Mouse (Mus musculus): ENCODE measurements around the gene Slc16a1. TPM values are rescaled to one million over a fixed set of nuclear protein-coding genes. Genes with fewer than 3 reads are reported as not detected.
"Not testable (repeated sequence)": the region's sequence is repeated elsewhere in the genome, so short reads cannot be mapped to it uniquely, and the experiment has no call there.

The Slc16a1 gene
- polyA plus RNA-seq, 1 experiment from 2014 or later = 44.6 TPM

DNA sequence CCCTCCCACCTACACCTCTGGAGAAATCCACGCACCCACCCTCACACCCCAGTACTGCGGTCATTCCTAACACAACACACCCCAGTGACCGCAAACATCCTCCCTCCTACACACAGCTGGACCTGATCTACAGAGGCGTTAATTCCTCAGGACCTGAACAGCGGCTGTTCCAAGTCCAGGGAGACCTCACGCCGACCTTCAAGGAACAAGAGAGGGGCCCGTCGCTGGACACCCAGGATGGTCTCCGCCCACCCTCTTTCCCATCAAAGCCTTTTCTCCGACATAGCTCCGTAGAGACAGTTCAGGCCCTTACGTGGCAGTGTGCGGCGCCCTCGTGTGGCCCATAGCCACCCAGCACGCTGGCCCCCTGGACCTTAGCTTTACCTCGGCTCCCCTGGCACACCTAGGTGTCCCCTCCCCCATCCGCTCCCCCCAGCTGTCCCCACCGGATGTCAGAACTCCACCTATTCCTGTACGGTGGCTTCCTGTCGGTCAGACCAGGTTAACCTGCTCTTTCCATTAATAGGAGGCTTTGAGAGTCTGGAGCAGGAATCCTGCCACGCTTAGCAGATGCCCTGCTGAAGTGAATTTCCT, 36.9 kb downstream of the Slc16a1 start:
- 2% methylated on average over 23 of the region's 23 CpGs for WGBS
- no peak overlapping the region; the same call in 1 of the 2 replicates for H3K27ac ChIP-seq
- H3K4me3 ChIP-seq (replicated peaks) = peak overlapping the region; percentile 41
- peak overlapping the region; percentile 73 for H3K4me2 ChIP-seq
- 0 out of 2 replicates have a peak, but pooled peaks cover 4% of the 10 kb centered on the region for H3K9me3 ChIP-seq
- no peaks in the 10 kb centered on the region for H3K36me3 ChIP-seq
- ATAC-seq (ENCODE audit: insufficient number of reproducible peaks, insufficient read depth, low FRiP score, low TSS enrichment, low read depth) = peak; percentile 74
- peaks cover 34% of the 10 kb centered on the region for H3K4me1 ChIP-seq (replicated peaks)
- peak overlapping the region; percentile 52 for H3K9ac ChIP-seq (replicated peaks)
- H3K27me3 ChIP-seq = no peaks in the 10 kb centered on the region

DNA sequence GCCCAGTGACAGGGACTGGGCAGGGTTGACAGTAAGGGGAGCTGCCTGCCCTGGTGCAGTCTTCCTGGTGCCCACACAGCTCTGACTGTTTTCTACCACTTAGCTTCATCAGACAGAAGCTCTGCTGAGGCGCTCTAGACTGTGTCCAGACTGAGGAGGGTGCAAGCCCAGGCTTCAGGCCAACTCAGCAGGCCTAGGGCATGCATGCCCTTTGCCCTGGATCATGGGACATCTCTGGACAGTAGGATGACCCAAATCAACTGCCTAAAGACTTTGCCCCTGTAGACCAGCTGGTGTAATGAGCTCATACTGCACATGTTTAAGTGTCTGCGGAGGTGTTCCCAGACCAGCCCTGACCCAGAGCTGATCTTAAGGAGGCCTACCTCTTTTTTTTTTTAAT, 39.3 kb downstream of the Slc16a1 start:
- H3K9ac ChIP-seq (replicated peaks) = no peak overlapping the region
- no peak overlapping the region for H3K4me2 ChIP-seq
- H3K4me1 ChIP-seq (replicated peaks) = peaks cover 16% of the 10 kb centered on the region
- H3K27ac ChIP-seq = no peak overlapping the region
- WGBS = 96% methylated on average over 2 of the region's 2 CpGs
- H3K4me3 ChIP-seq (replicated peaks) = no peak overlapping the region
- no peaks in the 10 kb centered on the region for H3K27me3 ChIP-seq
- 0 out of 2 replicates have a peak, but pooled peaks cover 6% of the 10 kb centered on the region for H3K9me3 ChIP-seq
- H3K36me3 ChIP-seq = no peaks in the 10 kb centered on the region
- ATAC-seq (ENCODE audit: insufficient number of reproducible peaks, insufficient read depth, low FRiP score, low TSS enrichment, low read depth) = no peak

DNA sequence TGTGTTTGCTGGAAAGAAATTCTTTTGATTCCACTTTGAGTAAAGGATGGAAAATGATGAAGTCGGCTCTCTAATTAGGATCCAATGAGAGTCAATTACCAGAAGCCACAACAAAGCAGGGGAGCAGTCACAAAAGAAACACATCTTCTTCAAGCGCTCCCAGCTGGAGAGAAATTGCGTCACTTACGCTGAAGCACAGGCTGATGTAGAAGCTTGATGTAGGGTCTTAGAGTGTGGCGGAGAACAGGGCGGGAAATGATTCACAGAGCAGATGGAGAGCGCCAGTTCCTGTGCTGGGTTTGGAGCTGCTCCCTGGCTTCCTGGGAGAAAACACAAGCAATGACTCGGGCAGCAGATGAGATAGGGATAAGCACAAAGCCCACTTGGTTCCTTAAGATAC, 40.4 kb downstream of the Slc16a1 start:
- H3K36me3 ChIP-seq = no peaks in the 10 kb centered on the region
- H3K4me1 ChIP-seq (replicated peaks) = peaks cover 16% of the 10 kb centered on the region
- H3K4me2 ChIP-seq = no peak overlapping the region
- H3K9me3 ChIP-seq = 0 out of 2 replicates have a peak, but pooled peaks cover 6% of the 10 kb centered on the region
- no peak for ATAC-seq (ENCODE audit: insufficient number of reproducible peaks, insufficient read depth, low FRiP score, low TSS enrichment, low read depth)
- H3K9ac ChIP-seq (replicated peaks) = no peak overlapping the region
- H3K27me3 ChIP-seq = no peaks in the 10 kb centered on the region
- WGBS = 90% methylated on average over 8 of the region's 8 CpGs
- no peak overlapping the region for H3K4me3 ChIP-seq (replicated peaks)
- H3K27ac ChIP-seq = no peak overlapping the region

- ATAC-seq (ENCODE audit: insufficient number of reproducible peaks, insufficient read depth, low FRiP score, low TSS enrichment, low read depth) = peak; percentile 63; the same call in 1 of the 2 replicates
- WGBS = 60% methylated on average over 11 of the region's 11 CpGs
- Histone ChIP-seq H3K4me3 (replicated peaks) (no peak overlapping the region), H3K27me3 (no peaks in the 10 kb centered on the region), H3K9me3 (0 out of 2 replicates have a peak, but pooled peaks cover 6% of the 10 kb centered on the region), H3K4me1 (replicated peaks) (no peaks in the 10 kb centered on the region), H3K4me2 (no peak overlapping the region), H3K27ac (no peak overlapping the region), H3K36me3 (no peaks in the 10 kb centered on the region), H3K9ac (replicated peaks) (no peak overlapping the region)
Observed at GRCm38 (mm10) chr3:104682671-104683504, 44.4 kb downstream of the Slc16a1 start.

GRCm38 (mm10) chr3:104700751-104701335, 62.4 kb downstream of the Slc16a1 start:
- H3K4me3 ChIP-seq (replicated peaks) = no peak overlapping the region
- H3K9ac ChIP-seq (replicated peaks) = no peak overlapping the region
- no peak overlapping the region for H3K4me2 ChIP-seq
- no peaks in the 10 kb centered on the region for H3K36me3 ChIP-seq
- peak; percentile 63 for ATAC-seq (ENCODE audit: insufficient number of reproducible peaks, insufficient read depth, low FRiP score, low TSS enrichment, low read depth)
- no peaks in the 10 kb centered on the region for H3K4me1 ChIP-seq (replicated peaks)
- WGBS = 6% methylated on average over 23 of the region's 23 CpGs
- H3K27ac ChIP-seq = no peak overlapping the region
- no peaks in the 10 kb centered on the region for H3K9me3 ChIP-seq
- no peaks in the 10 kb centered on the region for H3K27me3 ChIP-seq

- Histone ChIP-seq H3K9me3 (no peaks in the 10 kb centered on the region), H3K27me3 (no peaks in the 10 kb centered on the region), H3K4me1 (replicated peaks) (no peaks in the 10 kb centered on the region), H3K36me3 (no peaks in the 10 kb centered on the region), H3K4me3 (replicated peaks) (no peak overlapping the region), H3K27ac (no peak overlapping the region), H3K9ac (replicated peaks) (no peak overlapping the region), H3K4me2 (no peak overlapping the region)
- ATAC-seq (ENCODE audit: insufficient number of reproducible peaks, insufficient read depth, low FRiP score, low TSS enrichment, low read depth) = no peak
- WGBS = 89% methylated on average over 1 of the region's 1 CpGs
Observed at GRCm38 (mm10) chr3:104701761-104702160, 63.3 kb downstream of the Slc16a1 start.

DNA sequence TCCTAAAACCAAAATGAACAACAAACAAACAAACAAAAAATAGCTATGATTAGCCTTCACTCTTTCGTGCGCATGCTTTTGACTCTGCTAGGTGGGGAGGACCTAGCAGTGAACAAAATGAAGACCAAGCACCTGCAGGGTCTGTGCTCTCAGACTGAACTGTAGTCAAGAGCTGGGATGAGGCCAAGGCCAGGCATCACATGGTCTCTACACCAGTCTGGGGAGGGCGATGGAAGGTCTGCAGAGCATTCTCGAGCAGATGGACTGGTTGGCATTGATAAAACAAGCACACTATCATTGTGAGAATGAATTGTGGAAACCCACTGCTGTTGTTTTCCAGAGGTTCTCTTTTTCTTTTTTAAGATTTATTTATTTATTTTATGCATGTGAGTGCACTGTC, 65.5 kb downstream of the Slc16a1 start:
- H3K27ac ChIP-seq = no peak overlapping the region
- peaks cover 3% of the 10 kb centered on the region; the same call in 1 of the 2 replicates for H3K4me1 ChIP-seq (replicated peaks)
- H3K4me2 ChIP-seq = no peak overlapping the region
- 94% methylated on average over 4 of the region's 4 CpGs for WGBS
- no peaks in the 10 kb centered on the region for H3K9me3 ChIP-seq
- no peaks in the 10 kb centered on the region for H3K27me3 ChIP-seq
- ATAC-seq (ENCODE audit: insufficient number of reproducible peaks, insufficient read depth, low FRiP score, low TSS enrichment, low read depth) = no peak
- H3K9ac ChIP-seq (replicated peaks) = no peak overlapping the region
- no peaks in the 10 kb centered on the region for H3K36me3 ChIP-seq
- no peak overlapping the region for H3K4me3 ChIP-seq (replicated peaks)

DNA sequence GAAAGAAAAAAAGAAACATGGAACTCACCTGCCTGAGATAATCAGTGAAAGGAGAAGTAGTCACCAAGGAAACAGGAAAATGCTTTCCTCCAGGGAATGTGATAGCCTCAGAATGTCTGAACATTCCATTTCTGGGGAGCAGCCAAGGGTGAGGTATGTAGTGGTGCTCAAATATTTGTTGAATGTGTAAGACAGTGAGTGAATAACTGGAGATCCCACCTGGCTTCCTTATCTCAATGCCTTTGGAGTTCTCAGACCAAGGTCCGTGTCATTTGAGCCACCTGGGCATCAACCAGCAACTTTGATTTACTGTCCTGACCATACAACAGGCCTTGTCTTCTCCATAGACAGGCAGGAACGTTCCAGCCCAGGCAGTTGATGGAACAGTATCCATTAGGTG, 68.0 kb downstream of the Slc16a1 start:
- no peak for ATAC-seq (ENCODE audit: insufficient number of reproducible peaks, insufficient read depth, low FRiP score, low TSS enrichment, low read depth)
- H3K27me3 ChIP-seq = no peaks in the 10 kb centered on the region
- H3K9me3 ChIP-seq = no peaks in the 10 kb centered on the region
- peaks cover 3% of the 10 kb centered on the region; the same call in 1 of the 2 replicates for H3K4me1 ChIP-seq (replicated peaks)
- H3K4me3 ChIP-seq (replicated peaks) = no peak overlapping the region
- no peaks in the 10 kb centered on the region for H3K36me3 ChIP-seq
- H3K27ac ChIP-seq = no peak overlapping the region
- no peak overlapping the region for H3K9ac ChIP-seq (replicated peaks)
- WGBS = 81% methylated on average over 2 of the region's 2 CpGs
- no peak overlapping the region for H3K4me2 ChIP-seq

DNA sequence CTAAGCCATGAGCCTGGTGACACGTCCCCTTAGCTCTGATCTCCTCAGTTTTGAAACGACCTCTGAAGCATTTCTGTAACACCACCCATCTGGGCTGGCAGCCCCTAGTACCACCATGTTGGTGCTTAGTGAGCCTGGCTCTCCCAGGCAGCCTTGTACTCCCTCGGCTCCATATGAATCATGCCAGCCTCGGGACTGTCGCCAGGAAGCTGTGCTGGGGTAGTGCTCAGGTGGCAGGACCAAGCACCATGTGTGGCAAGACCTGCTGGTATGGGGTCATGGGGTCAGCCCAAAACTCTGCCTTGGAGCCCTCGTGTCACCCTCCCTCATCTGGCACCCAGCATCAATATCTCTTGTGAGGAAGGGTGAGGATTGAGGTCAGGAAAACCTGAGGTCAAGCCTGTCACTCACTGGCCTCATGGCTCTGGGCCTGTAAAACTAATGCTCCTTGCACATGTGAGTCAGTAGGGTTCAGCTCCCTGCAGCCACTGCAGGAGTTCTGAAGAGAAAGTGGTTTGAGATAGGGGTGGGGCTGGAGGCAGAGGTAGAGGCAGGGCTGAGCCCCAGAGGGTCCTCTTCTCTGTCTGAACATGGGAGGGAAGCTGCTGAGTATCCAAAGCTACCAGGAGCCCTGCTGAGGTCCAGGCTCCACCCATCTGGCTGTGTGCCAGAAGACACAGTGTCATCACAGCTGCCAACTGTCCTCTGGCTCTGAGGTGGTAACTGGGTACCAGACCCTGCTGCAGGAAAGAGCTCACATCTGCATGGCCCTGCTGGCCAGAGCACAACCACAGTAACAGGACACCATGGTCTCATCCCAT, 68.7 kb downstream of the Slc16a1 start:
- WGBS = 65% methylated on average over 6 of the region's 6 CpGs
- ATAC-seq (ENCODE audit: insufficient number of reproducible peaks, insufficient read depth, low FRiP score, low TSS enrichment, low read depth) = peak; percentile 26; the same call in 1 of the 2 replicates
- not testable (repeated sequence) for H3K27me3 ChIP-seq; H3K36me3 ChIP-seq; H3K9me3 ChIP-seq; H3K4me1 ChIP-seq (replicated peaks); H3K27ac ChIP-seq; H3K4me2 ChIP-seq; H3K9ac ChIP-seq (replicated peaks); H3K4me3 ChIP-seq (replicated peaks)

- ATAC-seq (ENCODE audit: insufficient number of reproducible peaks, insufficient read depth, low FRiP score, low TSS enrichment, low read depth); H3K4me3 ChIP-seq (replicated peaks); H3K4me1 ChIP-seq (replicated peaks); H3K27ac ChIP-seq; H3K9me3 ChIP-seq; H3K9ac ChIP-seq (replicated peaks); H3K27me3 ChIP-seq; H3K4me2 ChIP-seq; H3K36me3 ChIP-seq: not testable (repeated sequence)
- 71% methylated on average over 1 of the region's 1 CpGs for WGBS
Observed at GRCm38 (mm10) chr3:104707772-104708144, 69.3 kb downstream of the Slc16a1 start.
